Mouse (Mus musculus) heart, embryonic 12.5 days (tissue): ENCODE data around the gene Unc5c. TPM values are rescaled to one million over a fixed set of nuclear protein-coding genes. Genes with fewer than 3 reads are reported as not detected.

Experiments used
- ATAC-seq: fragments of 200-750 bp; cut with Nextera tagmentation; 2 replicates; pipeline ENCODE4 v1.8.0; 2017; ENCODE audit warnings: moderate TSS enrichment, moderate library complexity; ENCODE audit not compliant: insufficient number of reproducible peaks, low FRiP score
- H3K27ac ChIP-seq: fragments of 300-500 bp; sonication (generic); 2 replicates; pipeline ENCODE4 v1.5.1; 2016; ENCODE audit warnings: mild to moderate bottlenecking, moderate library complexity; ENCODE audit not compliant: poor library complexity, severe bottlenecking
- H3K27me3 ChIP-seq: fragments of 300-500 bp; sonication (generic); replicated peaks from 2 replicates; pipeline ENCODE4 v1.6.1; 2016; ENCODE audit warnings: mild to moderate bottlenecking, moderate library complexity
- H3K36me3 ChIP-seq: fragments of 300-500 bp; sonication (generic); 2 replicates; pipeline ENCODE4 v1.6.1; 2016; ENCODE audit warnings: mild to moderate bottlenecking, moderate library complexity
- H3K4me1 ChIP-seq: fragments of 300-500 bp; sonication (generic); replicated peaks from 2 replicates; pipeline ENCODE4 v1.6.1; 2016; ENCODE audit warnings: mild to moderate bottlenecking
- H3K4me2 ChIP-seq: fragments of 300-500 bp; sonication (generic); 2 replicates; pipeline ENCODE4 v1.6.1; 2016; ENCODE audit warnings: mild to moderate bottlenecking, moderate library complexity
- H3K4me3 ChIP-seq: fragments of 300-500 bp; sonication (generic); 2 replicates; pipeline ENCODE4 v1.5.1; 2016; ENCODE audit warnings: mild to moderate bottlenecking
- H3K9ac ChIP-seq: fragments of 300-500 bp; sonication (generic); 2 replicates; pipeline ENCODE4 v1.6.1; 2016; ENCODE audit warnings: mild to moderate bottlenecking, moderate library complexity
- H3K9me3 ChIP-seq: fragments of 300-500 bp; sonication (generic); replicated peaks from 2 replicates; pipeline ENCODE4 v1.6.1; 2016; ENCODE audit warnings: mild to moderate bottlenecking, moderate library complexity
- WGBS: fragments of 180-500 bp; shearing (Covaris S2); methylation state at CpG from one replicate; pipeline ENCODE4 v1.1.7; 2016; 5-methylcytosine and 5-hydroxymethylcytosine counted together
- polyA plus RNA-seq: library from polyadenylated mRNA; unstranded; fragments of >200 nt; fragmentation: Nextera tagmentation; extraction: Ambion mirVana; gene quantifications from 2 replicates; pipeline ENCODE4 v1.2.1, GENCODE M21; 2016

The Unc5c gene
- polyA plus RNA-seq, 1 experiment from 2014 or later = 5.6 TPM

- no peaks in the 10 kb centered on the region for H3K36me3 ChIP-seq
- no peak overlapping the region for H3K27ac ChIP-seq
- H3K9ac ChIP-seq = no peak overlapping the region
- no peak overlapping the region for H3K4me3 ChIP-seq
- no peaks in the 10 kb centered on the region for H3K27me3 ChIP-seq
- ATAC-seq = no peak
- no peak overlapping the region for H3K4me2 ChIP-seq
- peaks cover 6% of the 10 kb centered on the region for H3K4me1 ChIP-seq
- WGBS = 76% methylated on average over 4 of the region's 4 CpGs
- no peaks in the 10 kb centered on the region for H3K9me3 ChIP-seq
Observed at GRCm38 (mm10) chr3:141482465-141482864, 17.4 kb downstream of the Unc5c start.

GRCm38 (mm10) chr3:141483665-141484431, 18.8 kb downstream of the Unc5c start:
- Histone ChIP-seq H3K4me3 (no peak overlapping the region), H3K27ac (no peak overlapping the region), H3K4me2 (no peak overlapping the region), H3K27me3 (no peaks in the 10 kb centered on the region), H3K36me3 (no peaks in the 10 kb centered on the region), H3K4me1 (peaks cover 6% of the 10 kb centered on the region), H3K9ac (no peak overlapping the region), H3K9me3 (no peaks in the 10 kb centered on the region)
- ATAC-seq = peak; percentile 67; the same call in 1 of the 2 replicates
- WGBS = 35% methylated on average over 2 of the region's 2 CpGs

- Histone ChIP-seq H3K9me3 (no peaks in the 10 kb centered on the region), H3K36me3 (no peaks in the 10 kb centered on the region), H3K4me1 (peaks cover 6% of the 10 kb centered on the region), H3K27ac (no peak overlapping the region), H3K27me3 (no peaks in the 10 kb centered on the region), H3K4me2 (no peak overlapping the region), H3K4me3 (no peak overlapping the region), H3K9ac (no peak overlapping the region)
- WGBS = 71% methylated on average over 4 of the region's 4 CpGs
- ATAC-seq = no peak
Observed at GRCm38 (mm10) chr3:141485218-141485617, 20.2 kb downstream of the Unc5c start.

DNA sequence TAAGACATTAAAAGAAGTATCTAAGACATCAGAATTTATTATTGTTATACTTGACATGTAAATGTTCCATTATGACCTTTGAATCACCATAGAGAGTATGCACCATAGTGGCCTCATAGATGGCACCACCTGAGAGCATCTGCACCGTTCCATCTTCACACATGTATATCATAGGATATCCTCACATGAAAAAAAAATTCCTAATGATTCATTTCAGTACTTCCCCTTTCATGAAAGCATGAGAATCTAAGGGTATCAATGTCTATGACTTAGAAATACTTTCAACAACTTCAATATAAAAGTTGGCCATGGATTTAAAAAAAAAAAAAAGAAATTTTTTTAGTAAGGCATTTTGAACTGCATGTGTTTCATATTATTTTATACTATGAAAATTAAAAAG, 25.6 kb downstream of the Unc5c start:
- no peaks in the 10 kb centered on the region for H3K36me3 ChIP-seq
- no peak overlapping the region for H3K4me3 ChIP-seq
- H3K4me1 ChIP-seq = peaks cover 9% of the 10 kb centered on the region
- H3K9ac ChIP-seq = no peak overlapping the region
- no peaks in the 10 kb centered on the region for H3K9me3 ChIP-seq
- H3K27ac ChIP-seq = no peak overlapping the region
- H3K4me2 ChIP-seq = no peak overlapping the region
- H3K27me3 ChIP-seq = no peaks in the 10 kb centered on the region
- no peak for ATAC-seq
- WGBS = 94% methylated on average over 1 of the region's 1 CpGs

- 25% methylated on average over 5 of the region's 5 CpGs for WGBS
- Histone ChIP-seq H3K27ac (peak overlapping the region; percentile 80), H3K9ac (no peak overlapping the region), H3K4me1 (peaks cover 9% of the 10 kb centered on the region), H3K27me3 (no peaks in the 10 kb centered on the region), H3K9me3 (no peaks in the 10 kb centered on the region), H3K4me3 (peak overlapping the region; percentile 10; the same call in 1 of the 2 replicates), H3K4me2 (peak overlapping the region; percentile 48), H3K36me3 (no peaks in the 10 kb centered on the region)
- ATAC-seq = peak; percentile 76
Observed at GRCm38 (mm10) chr3:141491272-141491950, 26.4 kb downstream of the Unc5c start.

DNA sequence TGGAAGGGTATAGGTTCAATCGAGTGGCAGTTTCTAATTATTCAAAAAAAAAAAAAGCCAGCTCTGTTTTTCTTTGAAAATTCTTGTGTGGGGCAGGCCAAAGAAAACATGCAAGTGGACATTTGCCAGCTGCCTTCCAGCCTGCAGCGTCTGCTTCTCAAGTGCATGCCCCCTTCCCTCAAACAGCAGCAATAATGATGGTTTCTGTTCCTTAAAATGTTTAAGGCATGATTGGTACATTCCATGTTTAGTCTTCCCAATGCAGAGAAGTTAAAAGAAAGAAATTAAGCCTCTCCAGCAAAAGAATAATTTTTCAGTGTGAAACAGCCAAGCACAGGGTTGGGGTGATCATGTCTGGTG, 26.9 kb downstream of the Unc5c start:
- no peaks in the 10 kb centered on the region for H3K27me3 ChIP-seq
- H3K9me3 ChIP-seq = no peaks in the 10 kb centered on the region
- WGBS = 19% methylated on average over 2 of the region's 2 CpGs
- H3K27ac ChIP-seq = peak overlapping the region; percentile 80
- H3K4me2 ChIP-seq = peak overlapping the region; percentile 48
- no peak; the same call in 1 of the 2 replicates for ATAC-seq
- peaks cover 9% of the 10 kb centered on the region for H3K4me1 ChIP-seq
- H3K36me3 ChIP-seq = no peaks in the 10 kb centered on the region
- H3K4me3 ChIP-seq = no peak overlapping the region
- H3K9ac ChIP-seq = no peak overlapping the region

DNA sequence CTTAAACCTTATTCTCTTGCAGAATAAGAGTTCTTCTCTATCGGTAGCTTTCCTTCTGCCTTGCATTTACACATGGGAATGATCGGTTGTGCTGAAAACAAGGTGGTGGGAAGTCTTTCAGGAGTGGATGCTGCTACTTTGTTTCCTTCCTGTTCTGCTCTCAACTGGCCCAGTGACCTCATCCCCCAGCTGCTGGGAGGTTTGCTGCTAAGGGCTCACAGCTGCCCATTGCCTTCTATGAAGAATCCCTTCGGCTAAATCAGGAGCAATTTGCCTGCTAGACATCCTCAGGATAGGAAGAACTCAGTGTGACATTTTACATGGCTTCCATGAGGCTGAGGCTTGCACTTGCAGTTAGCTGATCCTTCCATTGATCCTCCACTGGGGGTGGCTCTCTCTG, 28.0 kb downstream of the Unc5c start:
- no peak for ATAC-seq
- Histone ChIP-seq H3K4me2 (no peak overlapping the region), H3K36me3 (no peaks in the 10 kb centered on the region), H3K9ac (no peak overlapping the region), H3K27me3 (no peaks in the 10 kb centered on the region), H3K4me3 (no peak overlapping the region), H3K4me1 (peaks cover 9% of the 10 kb centered on the region), H3K27ac (peak overlapping the region; percentile 76), H3K9me3 (no peaks in the 10 kb centered on the region)
- 47% methylated on average over 3 of the region's 3 CpGs for WGBS

GRCm38 (mm10) chr3:141498348-141499056, 33.5 kb downstream of the Unc5c start:
- Histone ChIP-seq H3K27ac (no peak overlapping the region; the same call in 1 of the 2 replicates), H3K4me1 (peaks cover 9% of the 10 kb centered on the region), H3K4me2 (no peak overlapping the region), H3K9me3 (no peaks in the 10 kb centered on the region), H3K36me3 (no peaks in the 10 kb centered on the region), H3K4me3 (no peak overlapping the region), H3K27me3 (no peaks in the 10 kb centered on the region), H3K9ac (no peak overlapping the region)
- ATAC-seq = no peak
- WGBS = 25% methylated on average over 4 of the region's 4 CpGs

- no peaks in the 10 kb centered on the region for H3K9me3 ChIP-seq
- H3K9ac ChIP-seq = no peak overlapping the region
- no peak for ATAC-seq
- H3K27me3 ChIP-seq = no peaks in the 10 kb centered on the region
- WGBS = 30% methylated on average over 4 of the region's 4 CpGs
- H3K36me3 ChIP-seq = no peaks in the 10 kb centered on the region
- no peak overlapping the region for H3K4me3 ChIP-seq
- peaks cover 7% of the 10 kb centered on the region for H3K4me1 ChIP-seq
- no peak overlapping the region for H3K4me2 ChIP-seq
- H3K27ac ChIP-seq = no peak overlapping the region
Observed at GRCm38 (mm10) chr3:141501845-141502505, 37.0 kb downstream of the Unc5c start.

- H3K27ac ChIP-seq = no peak overlapping the region
- peaks cover 4% of the 10 kb centered on the region for H3K4me1 ChIP-seq
- H3K9me3 ChIP-seq = no peaks in the 10 kb centered on the region
- H3K27me3 ChIP-seq = no peaks in the 10 kb centered on the region
- H3K9ac ChIP-seq = no peak overlapping the region
- no peak overlapping the region for H3K4me2 ChIP-seq
- ATAC-seq = no peak
- H3K36me3 ChIP-seq = no peaks in the 10 kb centered on the region
- no peak overlapping the region for H3K4me3 ChIP-seq
- 85% methylated on average over 3 of the region's 3 CpGs for WGBS
Observed at GRCm38 (mm10) chr3:141503331-141503730, 38.3 kb downstream of the Unc5c start.

- no peak overlapping the region for H3K4me3 ChIP-seq
- H3K9me3 ChIP-seq = no peaks in the 10 kb centered on the region
- no peaks in the 10 kb centered on the region for H3K4me1 ChIP-seq
- H3K27ac ChIP-seq = no peak overlapping the region
- WGBS = 40% methylated on average over 1 of the region's 1 CpGs
- no peak overlapping the region for H3K4me2 ChIP-seq
- no peaks in the 10 kb centered on the region for H3K27me3 ChIP-seq
- H3K9ac ChIP-seq = no peak overlapping the region
- H3K36me3 ChIP-seq = no peaks in the 10 kb centered on the region
- ATAC-seq = no peak
Observed at GRCm38 (mm10) chr3:141509772-141510171, 44.8 kb downstream of the Unc5c start.
